Comparison of ENCODE assay signal across 9 mouse cellular contexts in the genomic region with DNA sequence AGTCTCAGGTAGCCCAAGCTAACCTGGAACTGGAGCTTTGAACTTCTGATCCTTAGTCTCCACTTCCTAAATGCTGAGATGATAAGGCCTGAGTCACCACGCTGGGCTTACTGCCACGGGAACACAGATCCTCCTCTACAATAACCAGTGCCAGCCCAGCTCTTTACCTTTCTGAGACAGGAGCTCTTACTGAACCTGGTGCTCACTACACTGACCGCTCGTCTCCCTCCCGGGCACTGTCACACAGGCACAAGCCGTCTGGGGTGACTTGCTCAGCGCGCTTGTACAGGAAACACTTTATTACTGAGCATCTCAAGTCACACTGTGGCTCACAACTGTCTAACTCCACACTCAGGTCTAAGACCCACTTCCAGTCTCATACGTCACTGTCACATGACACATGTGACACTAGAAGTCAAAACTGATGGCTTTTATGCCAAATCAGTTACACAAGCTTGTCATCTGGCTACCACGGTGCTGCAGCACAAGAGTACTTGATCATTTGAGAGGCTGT. TPM values are rescaled to one million over a fixed set of nuclear protein-coding genes. Genes with fewer than 3 reads are reported as not detected.
DNase-seq lines count a peak whose midpoint lies in the region; ATAC-seq lines count a peak whose summit lies in the region.
"Had no signal": no experiment of that assay in that cellular context is flagged by ENCODE, and none has a peak within 500 bp of the region (broad histone marks: within the 10 kb centered on the region; RNA-seq: fewer than 3 reads in every experiment).

No protein-coding gene starts in this region.

- peaks cover 38% of the 10 kb centered on the region for H3K4me1 ChIP-seq in forebrain, embryonic 10.5 days
- H3K4me1 ChIP-seq in forebrain, embryonic 11.5 days (replicated peaks; ENCODE audit: control insufficient read depth, insufficient read depth, low read length): peaks cover 15% of the 10 kb centered on the region

- H3K4me3 ChIP-seq in forebrain, embryonic 10.5 days: no peak overlapping the region
- H3K4me3 ChIP-seq in forebrain, embryonic 11.5 days (ENCODE audit: low read depth, low read length): no peak overlapping the region
- H3K4me3 ChIP-seq: midbrain, embryonic 12.5 days had no signal

- DNase-seq in forebrain, embryonic 10.5 days (ENCODE audit: extremely low spot score, low spot score): no peak
- no peak for DNase-seq in forebrain, embryonic 11.5 days (ENCODE audit: low spot score)
- DNase-seq in 3134 (ENCODE audit: extremely low read depth, insufficient read length, low spot score) (peak; percentile 29), adipocyte (ENCODE audit: low spot score) (no peak)
- DNase-seq in adrenal gland, postnatal 10 days: peak; percentile 37
- DNase-seq in lung, postnatal 10 days: peak; percentile 24
- no peak for DNase-seq in spleen, postnatal 4 days (ENCODE audit: low spot score in 2 of 2)
- no peak for DNase-seq in right cerebral cortex, adult 2 months (ENCODE audit: low spot score in 2 of 2)

- H3K9me3 ChIP-seq in forebrain, embryonic 10.5 days: no peaks in the 10 kb centered on the region
- no peaks in the 10 kb centered on the region for H3K9me3 ChIP-seq in forebrain, embryonic 11.5 days (ENCODE audit: control insufficient read depth, low read length)
- H3K9me3 ChIP-seq: midbrain, embryonic 12.5 days had no signal

- peaks cover 23% of the 10 kb centered on the region for H3K27me3 ChIP-seq in forebrain, embryonic 10.5 days (ENCODE audit: poor library complexity, severe bottlenecking)
- no peaks in the 10 kb centered on the region for H3K27me3 ChIP-seq in forebrain, embryonic 11.5 days (ENCODE audit: control insufficient read depth, insufficient read depth, low read length)

- H3K4me2 ChIP-seq in forebrain, embryonic 11.5 days (ENCODE audit: low read depth, low read length, severe bottlenecking): no peak overlapping the region

- H3K27ac ChIP-seq in forebrain, embryonic 10.5 days: peak overlapping the region; percentile 22; the same call in 1 of the 2 replicates
- no peak overlapping the region for H3K27ac ChIP-seq in forebrain, embryonic 11.5 days (ENCODE audit: low read depth, low read length)

- no peak for ATAC-seq in forebrain, embryonic 11.5 days (replicated peaks; ENCODE audit: low FRiP score)

- WGBS in forebrain, embryonic 10.5 days: 76% methylated on average over 10 of the region's 10 CpGs
- 65% methylated on average over 10 of the region's 10 CpGs for WGBS in forebrain, embryonic 11.5 days

- peaks cover 100% of the 10 kb centered on the region for H3K36me3 ChIP-seq in forebrain, embryonic 10.5 days (replicated peaks)
- peaks cover 12% of the 10 kb centered on the region; the same call in 1 of the 2 replicates for H3K36me3 ChIP-seq in forebrain, embryonic 11.5 days (ENCODE audit: control insufficient read depth, insufficient read depth, low read length)

- no peak overlapping the region for H3K9ac ChIP-seq in forebrain, embryonic 11.5 days (ENCODE audit: low read length)
- H3K9ac ChIP-seq: midbrain, embryonic 12.5 days had no signal

RNA-seq across cellular contexts. Expression of gene Sae1, which starts 21.4 kb away (rescaled TPM):
- polyA plus RNA-seq in forebrain, embryonic 10.5 days (2016; fragmentation: Nextera tagmentation; extraction: Ambion mirVana): 505 and 521 TPM in 2 replicates
- polyA plus RNA-seq in forebrain, embryonic 11.5 days (2014; fragmentation: Nextera tagmentation; extraction: Ambion mirVana): 427 and 437 TPM in 2 replicates
- total RNA-seq in adrenal gland, postnatal 10 days (2021): 10 to 100 TPM; 60.8 to 64.0 TPM

RNA-seq across cellular contexts. Expression of gene Zc3h4, which starts 34.5 kb away (rescaled TPM):
- 18.8 and 19.2 TPM in 2 replicates for polyA plus RNA-seq in forebrain, embryonic 10.5 days (2016; fragmentation: Nextera tagmentation; extraction: Ambion mirVana)
- polyA plus RNA-seq in forebrain, embryonic 11.5 days (2014; fragmentation: Nextera tagmentation; extraction: Ambion mirVana): 23.9 and 24.2 TPM in 2 replicates
- 10 to 100 TPM; 44.0 to 54.3 TPM for total RNA-seq in adrenal gland, postnatal 10 days (2021)

RNA-seq across cellular contexts. Expression of gene Bbc3, which starts 58.0 kb away (rescaled TPM):
- polyA plus RNA-seq in forebrain, embryonic 10.5 days (2016; fragmentation: Nextera tagmentation; extraction: Ambion mirVana): 16.4 and 18.8 TPM in 2 replicates
- 8.0 and 11.5 TPM in 2 replicates for polyA plus RNA-seq in forebrain, embryonic 11.5 days (2014; fragmentation: Nextera tagmentation; extraction: Ambion mirVana)
- 10 to 100 TPM in 1 of 2 experiments, 1 to 10 TPM in 1; 7.9 to 13.9 TPM for total RNA-seq in adrenal gland, postnatal 10 days (2021)

Comparison
In these comparisons a context has a peak if more than half of its experiments do, and no peak if none do; other contexts are left out.
1. DNase-seq: peak in 3134 (single experiment), adrenal gland, postnatal 10 days (single experiment) and lung, postnatal 10 days (single experiment); none in forebrain, embryonic 10.5 days (single experiment), forebrain, embryonic 11.5 days (single experiment), adipocyte (single experiment), spleen, postnatal 4 days (0 of 2) and right cerebral cortex, adult 2 months (0 of 2).